Mouse (Mus musculus): ENCODE results near the gene Tcl1b1.
"Not testable (repeated sequence)": the region's sequence is repeated elsewhere in the genome, so short reads cannot be mapped to it uniquely, and the experiment has no call there.

The Tcl1b1 gene

DNA sequence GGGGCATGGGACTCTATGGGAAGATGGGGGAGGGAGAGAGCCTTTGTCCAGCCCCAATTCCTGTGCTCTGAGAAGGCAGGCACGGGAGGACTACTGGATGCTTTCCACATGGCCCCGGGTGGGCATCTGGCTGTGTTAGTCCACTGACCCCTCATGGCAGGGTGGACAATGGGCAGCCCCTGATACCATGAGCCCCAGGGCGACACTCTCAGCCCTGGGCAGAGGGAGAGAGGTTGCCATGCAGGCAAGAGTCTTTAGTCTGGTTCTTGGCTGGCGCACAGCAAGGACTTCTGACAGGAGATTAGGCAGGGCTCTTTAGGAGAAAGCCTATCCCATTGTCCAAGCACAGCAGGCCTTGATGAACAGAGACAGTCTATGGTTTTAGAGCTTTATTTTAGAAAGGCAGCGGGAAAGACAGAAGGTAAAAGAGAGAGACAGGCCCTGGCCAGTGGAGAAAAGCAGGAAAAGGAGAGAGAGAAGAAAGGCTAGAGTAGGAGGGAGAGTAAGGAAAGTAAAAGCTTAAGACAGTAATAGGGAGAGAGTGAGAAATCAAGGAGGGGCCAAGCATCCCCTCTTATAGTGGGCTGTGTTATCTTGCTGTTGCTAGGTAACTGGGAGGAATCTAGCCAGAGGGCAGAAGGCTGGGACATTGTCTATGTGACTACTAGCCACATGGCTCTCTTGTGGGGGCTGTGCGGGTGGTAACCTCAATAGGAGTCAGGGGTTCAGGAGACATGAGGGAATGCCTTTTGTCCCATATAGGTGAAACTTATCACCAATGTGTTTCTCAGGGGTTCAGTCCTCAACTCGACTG lies 40.4 kb downstream of the Tcl1b1 start:
- DNase-seq (ENCODE audit: low spot score), result not testable (repeated sequence)

DNA sequence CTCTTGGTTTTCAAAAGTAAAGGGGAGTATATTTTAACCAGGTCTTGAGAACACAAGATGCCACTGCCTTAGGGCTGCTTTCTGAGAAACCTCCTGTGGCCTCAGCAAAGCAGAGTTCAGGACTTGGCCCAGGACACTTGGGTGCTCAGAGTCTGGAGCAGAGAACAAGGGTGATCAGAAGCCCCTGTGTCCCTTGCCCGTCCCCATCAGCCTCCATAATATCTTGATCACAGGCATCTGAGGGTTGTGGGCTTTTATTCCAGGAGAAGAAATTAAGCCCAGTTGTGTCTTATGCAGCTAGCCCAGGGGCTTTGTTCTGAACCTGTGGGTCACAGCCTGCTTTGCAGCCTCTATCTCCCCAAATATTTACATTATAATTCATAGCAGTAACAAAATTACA lies 42.2 kb downstream of the Tcl1b1 start, which contains the start of gene Tcl1b4:
TSS of gene Tcl1b4 (plus strand) at position 301 of the 400 bp plus-strand sequence.
- DNase-seq (ENCODE audit: low spot score), result not testable (repeated sequence)

DNA sequence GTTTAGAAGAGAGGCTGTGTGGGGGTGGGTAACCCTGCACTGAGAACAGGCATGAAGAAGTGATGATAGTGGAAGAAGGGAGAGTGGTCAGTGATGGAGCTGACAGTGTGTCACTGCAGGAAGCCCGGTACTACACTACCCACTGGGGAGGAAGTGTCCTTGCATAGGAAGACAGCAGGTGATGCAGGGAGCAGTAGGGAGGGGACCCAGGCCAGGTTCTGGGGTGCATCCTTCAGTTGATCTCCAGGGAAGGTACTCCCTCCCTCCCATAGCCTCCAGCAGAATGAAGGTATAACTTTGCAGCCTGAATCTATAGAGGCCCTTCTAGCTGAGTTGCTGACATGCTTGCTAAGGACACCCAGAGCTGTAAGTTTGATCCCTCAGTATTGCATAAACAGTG lies 47.6 kb downstream of the Tcl1b1 start:
- no peak for DNase-seq (ENCODE audit: low spot score)

DNA sequence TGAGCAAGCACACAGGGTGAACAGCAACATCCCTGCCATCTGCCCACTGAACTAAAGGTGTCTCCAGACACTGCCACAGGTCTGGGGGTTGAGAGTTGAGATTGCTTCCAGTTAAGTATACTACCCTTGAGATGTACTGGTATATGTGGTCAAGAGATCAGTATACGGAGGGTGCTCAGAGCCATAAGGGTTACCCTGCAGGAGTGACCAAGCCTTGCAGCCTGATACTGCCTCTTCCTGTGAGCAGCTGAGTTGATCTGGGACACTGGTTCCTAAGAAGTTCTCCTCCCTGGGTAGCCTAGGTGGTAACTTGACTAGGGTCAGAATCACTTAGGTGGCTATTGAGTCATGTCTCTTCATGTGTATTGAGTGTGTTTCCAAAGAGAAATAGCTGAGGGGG lies 49.0 kb downstream of the Tcl1b1 start:
- no peak for DNase-seq (ENCODE audit: low spot score)

DNA sequence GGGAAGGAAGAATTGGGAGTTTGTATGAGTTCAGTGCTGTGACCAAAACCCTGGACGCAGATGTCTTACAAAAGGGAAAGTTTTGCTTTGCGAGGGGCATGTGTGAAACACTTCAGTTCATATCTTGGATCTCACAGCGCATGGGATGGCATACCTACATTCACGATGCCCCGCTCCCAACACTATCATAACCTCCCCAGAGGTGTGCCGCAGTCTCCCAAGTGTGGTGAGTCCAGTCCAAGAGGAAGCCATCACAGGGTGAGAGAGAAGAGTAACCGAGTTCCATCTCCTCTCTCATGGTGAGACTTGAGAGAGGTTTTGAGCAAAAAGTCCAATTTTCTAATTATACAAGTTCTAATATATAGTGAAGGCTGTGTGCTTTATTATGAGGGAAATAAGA lies 49.7 kb downstream of the Tcl1b1 start:
- no peak for DNase-seq (ENCODE audit: low spot score)
